9 mouse cellular contexts compared by ENCODE assay signal in genomic region chr19:14889794-14890193, GRCm38 (mm10).
DNase-seq lines count a peak whose midpoint lies in the region; ATAC-seq lines count a peak whose summit lies in the region.
"Had no signal": no experiment of that assay in that cellular context is flagged by ENCODE, and none has a peak within 500 bp of the region (broad histone marks: within the 10 kb centered on the region; RNA-seq: fewer than 3 reads in every experiment).

No protein-coding gene starts in this region.

- H3K27me3 ChIP-seq in heart, embryonic 11.5 days (ENCODE audit: control insufficient read depth, insufficient read depth, low read length): peaks cover 3% of the 10 kb centered on the region
- H3K27me3 ChIP-seq in hindbrain, embryonic 10.5 days (ENCODE audit: insufficient read depth, poor library complexity, severe bottlenecking): peaks cover 31% of the 10 kb centered on the region
- peaks cover 34% of the 10 kb centered on the region for H3K27me3 ChIP-seq in midbrain, embryonic 12.5 days

- no peaks in the 10 kb centered on the region for H3K4me1 ChIP-seq in heart, embryonic 11.5 days (ENCODE audit: control insufficient read depth, insufficient read depth, low read length)
- peaks cover 43% of the 10 kb centered on the region for H3K4me1 ChIP-seq in hindbrain, embryonic 10.5 days (replicated peaks)
- peaks cover 45% of the 10 kb centered on the region for H3K4me1 ChIP-seq in midbrain, embryonic 12.5 days

- no peak overlapping the region for H3K9ac ChIP-seq in heart, embryonic 11.5 days (ENCODE audit: low read depth, low read length)
- H3K9ac ChIP-seq in midbrain, embryonic 12.5 days (replicated peaks): no peak overlapping the region

- 53% methylated on average over 3 of the region's 3 CpGs for WGBS in heart, embryonic 11.5 days (ENCODE audit: insufficient replicate concordance)
- 23% methylated on average over 3 of the region's 3 CpGs for WGBS in hindbrain, embryonic 10.5 days
- 32% methylated on average over 3 of the region's 3 CpGs for WGBS in midbrain, embryonic 12.5 days

- ATAC-seq in heart, embryonic 11.5 days (replicated peaks; ENCODE audit: insufficient number of reproducible peaks, low FRiP score, low TSS enrichment): no peak
- peak; percentile 44 for ATAC-seq in midbrain, embryonic 12.5 days (ENCODE audit: low FRiP score, low read depth)
- no peak for ATAC-seq in erythroid progenitor cell, adult 5-6 weeks (replicated peaks; ENCODE audit: low FRiP score, poor library complexity, severe bottlenecking)

- H3K36me3 ChIP-seq in heart, embryonic 11.5 days (ENCODE audit: control insufficient read depth, insufficient read depth, low read length): no peaks in the 10 kb centered on the region
- H3K36me3 ChIP-seq in hindbrain, embryonic 10.5 days: no peaks in the 10 kb centered on the region
- no peaks in the 10 kb centered on the region for H3K36me3 ChIP-seq in midbrain, embryonic 12.5 days

- H3K4me2 ChIP-seq in heart, embryonic 11.5 days: peak overlapping the region; percentile 64
- H3K4me2 ChIP-seq in midbrain, embryonic 12.5 days (replicated peaks): peak overlapping the region; percentile 55

- H3K9me3 ChIP-seq in heart, embryonic 11.5 days (replicated peaks; ENCODE audit: control insufficient read depth, low read length): no peaks in the 10 kb centered on the region
- no peaks in the 10 kb centered on the region for H3K9me3 ChIP-seq in hindbrain, embryonic 10.5 days
- no peaks in the 10 kb centered on the region for H3K9me3 ChIP-seq in midbrain, embryonic 12.5 days

- no peak overlapping the region for H3K27ac ChIP-seq in heart, embryonic 11.5 days (ENCODE audit: low read depth, low read length)
- H3K27ac ChIP-seq in hindbrain, embryonic 10.5 days: peak overlapping the region; percentile 85
- peak overlapping the region; percentile 88 for H3K27ac ChIP-seq in midbrain, embryonic 12.5 days (replicated peaks)

- H3K4me3 ChIP-seq in heart, embryonic 11.5 days (ENCODE audit: low read depth, low read length): peak overlapping the region; percentile 33; the same call in 1 of the 2 replicates
- peak overlapping the region; percentile 41 for H3K4me3 ChIP-seq in hindbrain, embryonic 10.5 days
- peak overlapping the region; percentile 24; the same call in 1 of the 2 replicates for H3K4me3 ChIP-seq in midbrain, embryonic 12.5 days

- no peak for DNase-seq in heart, adult 9 months (ENCODE audit: low spot score in 2 of 2)
- DNase-seq in brain, adult 2 months (ENCODE audit: low read depth, low spot score): peak; percentile 16
- DNase-seq in hindbrain, embryonic 10.5 days (ENCODE audit: low spot score): peak; percentile 32
- DNase-seq in frontal cortex, postnatal 14 days (ENCODE audit: low spot score in 2 of 2): no peak
- DNase-seq in left cerebral cortex, adult 8-10 months (ENCODE audit: low spot score in 2 of 2): no peak
- DNase-seq: adrenal gland, postnatal 36 days had no signal

Comparison
In these comparisons a context has a peak if more than half of its experiments do, and no peak if none do; other contexts are left out.
1. DNase-seq: peak in brain, adult 2 months (single experiment) and hindbrain, embryonic 10.5 days (single experiment); none in heart, adult 9 months (0 of 2), frontal cortex, postnatal 14 days (0 of 2) and left cerebral cortex, adult 8-10 months (0 of 2).
2. Peak in every context shown above with its lines, with median percentiles within 50 percentile points of each other: H3K4me3 ChIP-seq.